Mouse (Mus musculus) thymus, adult 2 months (tissue): ENCODE measurements at regions not wholly inside any gene's neighbourhood (a gene's known extent, or its start where the extent isn't known, plus 50 kb on each side); places are given as distances from the start of the nearest gene placed in this dataset.

Experiments
- CTCF ChIP-seq: fragments of 200-500 bp; IDR thresholded peaks from 2 replicates; pipeline ENCODE4 v1.5.1; 2012; ENCODE audit warnings: mild to moderate bottlenecking, control low read depth, low read length, moderate library complexity, borderline replicate concordance; ENCODE audit not compliant: control insufficient read depth, poor library complexity, insufficient read depth; ENCODE audit errors: extremely low read depth
- POLR2A ChIP-seq: fragments of 200-500 bp; IDR thresholded peaks from 2 replicates; pipeline ENCODE4 v1.6.1; 2012; ENCODE audit warnings: mild to moderate bottlenecking, low read length, control low read depth, moderate library complexity; ENCODE audit not compliant: control insufficient read depth, poor library complexity, insufficient read depth; ENCODE audit errors: extremely low read depth

DNA sequence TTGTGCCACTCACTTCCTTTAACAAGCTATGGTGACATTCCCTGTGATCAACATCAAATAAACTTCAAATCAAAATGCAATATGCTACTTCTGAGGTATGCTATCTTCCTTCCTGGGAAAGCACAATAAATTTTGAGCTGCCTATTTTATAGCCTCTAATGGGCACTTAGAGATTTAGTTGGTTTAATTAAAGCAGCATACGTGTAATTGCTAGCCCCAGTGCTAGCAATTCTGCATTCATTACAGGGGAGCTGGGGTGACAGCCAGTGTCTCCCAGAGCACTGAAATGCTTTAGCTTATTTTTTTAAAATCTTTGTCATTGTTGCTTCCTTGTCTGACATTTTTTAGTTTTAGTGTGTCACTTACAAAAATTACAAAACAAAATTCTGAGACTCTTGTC is 355.8 kb downstream of the Rnd3 start:
- TF ChIP-seq CTCF (no peak), POLR2A (no peak)
